Mouse (Mus musculus): ENCODE measurements at regions not wholly inside any gene's neighbourhood (a gene's known extent, or its start where the extent isn't known, plus 50 kb on each side); places are given as distances from the start of the nearest gene placed in this dataset.

DNA sequence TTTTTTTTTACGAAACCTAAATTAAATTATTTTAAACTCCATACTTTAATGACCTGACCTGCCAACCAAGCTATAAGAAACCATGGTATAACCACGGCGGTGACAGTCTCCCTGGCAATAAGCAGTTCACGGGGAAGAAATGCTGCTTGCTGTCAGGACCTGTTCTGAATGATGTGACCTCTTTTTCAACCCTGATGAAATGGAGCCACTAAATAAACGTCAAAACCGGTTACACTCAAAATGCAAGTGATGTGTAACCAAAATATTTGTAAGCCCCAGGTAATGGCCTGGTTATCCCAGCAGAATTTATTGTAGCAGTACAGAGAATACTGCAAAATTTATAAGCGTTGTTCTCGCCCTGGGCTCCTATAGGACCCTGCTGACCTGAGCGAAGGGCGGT, 111.4 kb downstream of the Mis18a start:
- TF ChIP-seq POLR2A (IDR thresholded peaks at IDR 0.05; ENCODE audit: borderline replicate concordance, insufficient read depth, low read length) (no peak), CTCF (IDR thresholded peaks at IDR 0.05; ENCODE audit: borderline replicate concordance, insufficient read depth, low read depth, low read length) (no peak)

All from cerebellum, adult 2 months (tissue).